Mouse (Mus musculus): ENCODE measurements around the gene Abhd17a.

The Abhd17a gene

GRCm38 (mm10) chr10:80589879-80590854 is at the start of gene Abhd17a:
Abhd17a (minus strand) TSS chr10:80590341.
- DNase-seq = peak; percentile 96

GRCm38 (mm10) chr10:80635345-80635744 is 45.2 kb upstream of the Abhd17a start:
- no peak for DNase-seq

- DNase-seq = no peak
These were observed 38.8 kb upstream of the Abhd17a start for GRCm38 (mm10) chr10:80628925-80629324.

GRCm38 (mm10) chr10:80627685-80628084 is 37.5 kb upstream of the Abhd17a start:
- DNase-seq = no peak

- DNase-seq = no peak
These were observed 35.6 kb upstream of the Abhd17a start for GRCm38 (mm10) chr10:80625764-80626163.

GRCm38 (mm10) chr10:80623457-80624191 is 33.5 kb upstream of the Abhd17a start:
- DNase-seq = peak; percentile 84

GRCm38 (mm10) chr10:80622661-80623456 is 32.7 kb upstream of the Abhd17a start, which contains the start of gene Csnk1g2:
Csnk1g2 (plus strand) TSS chr10:80622838.
- DNase-seq = peak; percentile 92

- DNase-seq = peak; percentile 100
These were observed 32.0 kb upstream of the Abhd17a start for GRCm38 (mm10) chr10:80621940-80622660.

GRCm38 (mm10) chr10:80621690-80621939 is 31.5 kb upstream of the Abhd17a start:
- no peak for DNase-seq

GRCm38 (mm10) chr10:80620796-80621689 is 30.9 kb upstream of the Abhd17a start:
- no peak for DNase-seq

- no peak for DNase-seq
These were observed 30.2 kb upstream of the Abhd17a start for GRCm38 (mm10) chr10:80620365-80620764.

- DNase-seq = no peak
These were observed 29.5 kb upstream of the Abhd17a start for GRCm38 (mm10) chr10:80619465-80620244.

- peak; percentile 73 for DNase-seq
These were observed 28.0 kb upstream of the Abhd17a start for GRCm38 (mm10) chr10:80618181-80618580.

- DNase-seq = peak; percentile 56
These were observed 24.2 kb upstream of the Abhd17a start for GRCm38 (mm10) chr10:80614351-80614750.

- no peak for DNase-seq
These were observed 23.7 kb upstream of the Abhd17a start for GRCm38 (mm10) chr10:80613821-80614220.

GRCm38 (mm10) chr10:80611905-80612304 is 21.8 kb upstream of the Abhd17a start:
- DNase-seq = no peak

GRCm38 (mm10) chr10:80611024-80611423 is 20.9 kb upstream of the Abhd17a start:
- DNase-seq = peak; percentile 90

- DNase-seq = no peak
These were observed 20.1 kb upstream of the Abhd17a start for GRCm38 (mm10) chr10:80610116-80610785.

- DNase-seq = no peak
These were observed 19.3 kb upstream of the Abhd17a start for GRCm38 (mm10) chr10:80609269-80609924.

Measured in thymus, postnatal 4 days (tissue).